Mouse (Mus musculus): ENCODE measurements around the gene Khk.

Khk gene

DNA sequence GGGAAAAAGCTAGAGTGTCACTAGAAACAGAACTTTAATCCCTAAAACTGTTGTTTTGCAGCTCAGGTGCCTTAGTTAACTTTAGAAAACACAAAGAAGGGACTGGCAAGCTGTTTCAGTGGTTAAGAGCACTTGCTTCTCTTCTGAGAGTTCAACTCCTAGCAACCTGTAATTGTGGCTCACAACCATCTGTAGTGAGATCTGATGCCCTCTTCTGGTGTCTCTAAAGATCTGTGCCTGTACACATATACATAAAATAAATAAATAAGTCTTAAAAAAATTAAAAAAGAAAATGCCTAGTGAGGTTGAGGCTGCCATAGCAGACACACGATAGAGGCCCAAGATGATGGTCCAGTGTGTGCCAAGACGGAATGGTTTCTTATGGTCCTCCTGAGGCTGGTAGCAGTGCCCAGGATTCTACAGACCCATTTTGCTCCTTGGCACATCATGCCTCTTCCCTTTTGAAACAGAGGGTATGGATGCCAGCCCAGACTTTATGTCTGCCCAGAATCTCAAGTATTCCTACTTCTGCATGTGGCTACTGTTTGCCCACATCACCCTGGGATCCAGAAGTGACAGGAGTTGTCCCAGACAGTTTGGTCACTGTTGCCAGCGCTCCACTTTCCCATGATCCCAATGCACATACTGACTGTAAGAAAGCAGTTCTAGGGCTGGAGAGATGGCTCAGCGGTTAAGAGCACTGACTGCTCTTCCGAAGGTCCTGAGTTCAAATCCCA, 13.7 kb downstream of the Khk start:
- DNase-seq (ENCODE audit: low spot score) = no peak

DNA sequence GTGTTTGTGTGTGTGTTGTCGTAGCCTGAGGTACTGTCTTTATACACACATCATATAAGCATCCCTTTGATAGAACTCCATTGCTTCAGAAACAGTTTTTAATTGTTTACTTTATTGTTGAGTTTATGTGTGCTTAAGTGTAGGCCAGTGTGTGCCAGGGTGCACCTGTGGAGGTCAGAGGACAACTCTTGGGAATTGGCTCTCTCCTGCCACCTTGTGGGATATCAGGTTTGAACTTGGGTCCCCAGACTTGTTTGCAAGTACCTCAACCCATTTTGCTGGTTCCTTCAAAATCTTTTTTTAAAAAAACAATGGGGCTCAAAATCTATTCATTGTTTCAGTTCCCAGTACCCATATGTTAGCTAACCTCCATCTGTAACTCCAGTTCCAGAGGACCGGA, 21.8 kb downstream of the Khk start:
- DNase-seq (ENCODE audit: low spot score) = no peak

GRCm38 (mm10) chr5:30944344-30944743, 23.1 kb downstream of the Khk start:
- no peak for DNase-seq (ENCODE audit: low spot score)

- DNase-seq (ENCODE audit: low spot score) = peak; percentile 78
Measured at GRCm38 (mm10) chr5:30944956-30945781, 23.9 kb downstream of the Khk start, which contains the start of gene Cgref1. Gene Cgref1, minus strand, starts transcription at chr5:30945591.

GRCm38 (mm10) chr5:30948620-30949019, 27.4 kb downstream of the Khk start:
- DNase-seq (ENCODE audit: low spot score) = peak; percentile 73

GRCm38 (mm10) chr5:30949654-30950326, 28.6 kb downstream of the Khk start:
- DNase-seq (ENCODE audit: low spot score) = peak; percentile 95

- DNase-seq (ENCODE audit: low spot score) = no peak
Measured at GRCm38 (mm10) chr5:30950451-30950850, 29.2 kb downstream of the Khk start.

DNA sequence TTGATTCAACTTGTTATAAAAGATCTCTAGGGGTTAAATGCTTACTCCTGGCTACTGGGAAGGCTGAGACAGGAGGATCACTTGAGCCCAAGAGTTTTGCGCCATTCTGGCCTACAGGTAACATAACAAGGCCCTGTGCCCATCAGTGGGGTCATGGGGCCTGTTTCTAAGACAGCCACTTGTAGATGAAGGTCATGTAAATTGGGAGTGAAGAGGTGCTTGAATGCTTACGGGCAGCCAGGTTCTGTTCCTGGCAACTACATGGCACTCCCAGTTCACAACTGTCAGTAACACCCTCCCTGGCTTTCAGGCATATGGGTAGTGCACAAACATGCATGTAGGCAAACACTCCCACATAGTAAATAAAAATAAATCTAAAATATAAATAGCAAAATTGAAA, 29.7 kb downstream of the Khk start:
- no peak for DNase-seq (ENCODE audit: low spot score)

GRCm38 (mm10) chr5:30951706-30952105, 30.5 kb downstream of the Khk start:
- no peak for DNase-seq (ENCODE audit: low spot score)

DNA sequence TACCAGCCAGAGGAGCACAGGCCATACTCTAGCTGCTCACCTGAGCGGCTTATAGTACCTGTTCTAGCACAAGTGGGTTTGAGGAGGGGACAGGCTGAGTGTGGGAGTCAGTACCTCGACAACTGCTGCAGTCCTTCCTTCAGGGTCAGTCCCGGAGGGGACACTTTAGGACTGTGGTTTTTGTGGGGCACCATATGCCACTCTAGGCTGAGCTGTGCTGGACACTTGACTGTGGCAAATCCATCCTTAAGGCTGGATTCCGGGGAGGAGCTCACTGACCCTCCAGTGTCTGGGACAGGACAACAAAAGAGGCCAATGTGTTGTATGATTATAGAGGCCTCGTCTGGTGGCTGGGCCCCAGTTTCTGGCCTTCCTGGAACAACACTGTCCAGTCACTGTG, 31.3 kb downstream of the Khk start:
- no peak for DNase-seq (ENCODE audit: low spot score)

DNA sequence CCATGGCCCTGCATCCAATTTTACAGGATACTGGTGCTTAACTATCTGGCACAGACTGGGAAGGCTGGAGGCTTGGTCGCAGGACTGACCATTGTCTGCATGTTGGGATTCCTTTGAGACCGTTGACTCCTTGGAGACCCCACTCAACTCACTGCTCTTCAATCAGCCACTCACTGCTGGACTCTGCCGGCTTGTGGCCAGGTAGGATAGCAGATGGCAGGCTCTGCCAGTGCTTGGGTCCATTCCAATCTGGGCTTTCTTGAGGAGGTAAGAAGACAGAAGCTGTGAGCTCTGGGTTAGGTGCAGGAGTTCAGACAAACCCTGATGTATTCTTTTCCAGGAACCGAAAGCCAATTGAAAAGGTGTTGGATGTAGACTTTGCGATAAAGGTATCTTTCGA, 32.8 kb downstream of the Khk start:
- no peak for DNase-seq (ENCODE audit: low spot score)

GRCm38 (mm10) chr5:30954556-30954955, 33.3 kb downstream of the Khk start:
- no peak for DNase-seq (ENCODE audit: low spot score)

DNA sequence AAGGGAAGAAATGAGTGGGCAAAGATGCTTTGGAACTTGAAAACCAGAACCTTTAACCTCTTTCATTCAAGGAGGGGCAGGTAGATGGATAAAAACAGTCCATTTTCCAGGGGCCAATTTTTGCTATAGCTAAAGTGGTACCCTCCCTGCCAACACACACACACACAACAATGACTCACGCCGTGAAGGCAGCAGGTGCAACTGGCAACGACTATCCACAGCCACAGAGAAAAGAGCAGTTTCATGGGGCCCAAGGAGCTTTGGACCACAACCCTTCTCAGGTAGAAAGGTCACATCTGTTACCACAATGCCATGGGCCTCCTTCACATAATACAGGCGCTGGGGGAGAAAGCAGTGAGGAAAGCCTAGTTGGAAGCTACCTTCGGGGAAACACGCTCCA, 34.5 kb downstream of the Khk start:
- DNase-seq (ENCODE audit: low spot score) = no peak

DNA sequence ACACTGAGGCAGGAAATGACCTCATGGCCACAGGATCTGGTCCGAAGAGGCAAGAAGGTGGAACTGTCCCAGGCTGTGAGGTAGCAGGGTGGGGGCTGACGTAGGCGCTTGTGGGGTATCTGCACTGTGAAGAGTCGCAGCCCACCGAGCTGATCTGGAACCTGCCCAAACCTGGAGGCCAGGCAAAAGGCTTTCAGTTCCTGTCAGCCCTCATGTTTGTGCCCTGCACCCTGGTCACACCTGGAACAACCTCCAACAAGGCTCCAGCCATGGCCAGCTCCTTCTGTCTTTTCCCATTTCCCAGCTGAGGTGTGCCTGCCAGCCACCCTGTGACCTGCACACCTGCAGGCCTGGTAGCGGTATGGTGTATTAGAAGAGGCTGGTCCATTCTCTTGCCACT, 36.7 kb downstream of the Khk start:
- no peak for DNase-seq (ENCODE audit: low spot score)

DNA sequence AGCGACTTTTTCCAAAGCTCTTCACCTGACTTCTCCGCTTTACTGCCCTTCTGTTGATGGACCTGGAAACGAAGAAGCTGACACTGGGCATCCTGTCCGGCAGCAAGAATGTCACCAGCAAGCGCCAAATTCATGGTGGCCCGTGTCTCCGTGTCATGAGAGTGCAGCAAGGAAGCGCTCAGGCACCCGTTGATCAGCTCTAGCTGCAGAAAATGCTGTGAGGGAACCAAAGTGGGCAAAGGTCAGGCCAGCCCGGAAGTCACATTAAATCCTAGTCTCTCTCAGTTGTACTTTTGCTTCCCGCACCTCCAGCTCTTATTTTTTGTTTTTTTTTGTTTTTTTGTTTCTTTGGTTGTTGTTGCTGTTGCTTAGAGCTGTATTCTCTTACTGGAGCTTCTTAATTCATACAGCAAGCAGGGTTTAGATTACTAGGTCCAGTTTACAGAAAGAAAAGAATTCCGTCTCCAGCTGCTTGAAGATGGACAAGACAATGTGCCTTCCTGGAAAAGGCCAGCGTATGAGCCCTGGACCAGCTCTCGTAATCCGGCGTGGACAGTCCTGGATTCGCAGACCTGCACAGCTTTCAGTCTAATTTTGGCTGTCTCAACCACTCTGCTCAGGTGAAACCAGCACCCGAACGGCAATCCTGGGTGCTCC, 38.1 kb downstream of the Khk start:
- peak; percentile 76 for DNase-seq (ENCODE audit: low spot score)

GRCm38 (mm10) chr5:30959966-30960501, 38.8 kb downstream of the Khk start, which contains the start of gene Preb:
Gene Preb, minus strand, starts transcription at chr5:30960361.
- peak; percentile 96 for DNase-seq (ENCODE audit: low spot score)

- DNase-seq (ENCODE audit: low spot score) = no peak
Measured at GRCm38 (mm10) chr5:30960814-30961213, 39.6 kb downstream of the Khk start.

DNA sequence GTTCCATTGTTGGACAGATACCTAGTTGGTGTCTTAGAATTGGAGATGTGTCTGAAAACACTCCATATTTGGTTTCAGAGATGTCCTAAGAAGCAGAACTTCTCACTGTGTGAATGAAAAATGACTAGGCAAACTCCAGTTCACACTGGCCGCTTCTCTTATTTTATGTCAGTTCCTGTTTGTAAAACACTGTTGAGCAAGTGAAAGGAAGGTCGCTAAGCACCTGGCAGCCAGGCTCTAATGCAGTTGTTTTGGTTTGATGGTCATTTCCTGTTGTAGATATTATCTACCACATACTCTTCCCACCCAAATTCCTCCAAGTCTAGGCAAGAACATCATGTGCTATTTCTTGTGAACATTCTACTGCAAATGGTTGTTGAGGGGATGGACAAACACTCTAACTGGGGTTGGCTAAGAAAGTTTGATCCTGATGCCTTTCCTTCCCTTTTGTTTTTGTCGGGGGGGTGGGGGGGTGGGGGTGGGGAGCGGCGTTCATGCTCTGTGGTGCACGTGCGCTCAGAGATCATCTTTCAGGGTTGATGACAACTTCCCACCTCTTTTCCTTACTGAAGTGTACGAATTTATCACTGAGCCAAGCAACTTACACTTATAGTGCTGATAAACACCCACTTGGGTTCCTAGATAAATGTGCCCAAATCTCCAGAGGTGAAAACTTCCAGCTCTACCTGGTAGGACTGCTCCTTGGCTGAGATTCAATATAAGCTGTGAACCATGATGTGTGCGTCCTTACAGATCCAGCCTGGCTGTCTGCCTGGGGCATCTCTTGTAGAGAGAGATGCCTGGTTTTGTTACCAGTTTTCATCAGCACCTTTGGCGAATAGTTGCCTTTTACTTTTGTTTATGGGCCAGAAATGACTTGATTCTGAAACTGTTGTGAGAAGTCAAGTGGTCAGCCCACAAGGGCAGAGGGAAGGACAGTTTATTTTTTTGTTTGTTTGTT, 40.6 kb downstream of the Khk start:
- no peak for DNase-seq (ENCODE audit: low spot score)

DNA sequence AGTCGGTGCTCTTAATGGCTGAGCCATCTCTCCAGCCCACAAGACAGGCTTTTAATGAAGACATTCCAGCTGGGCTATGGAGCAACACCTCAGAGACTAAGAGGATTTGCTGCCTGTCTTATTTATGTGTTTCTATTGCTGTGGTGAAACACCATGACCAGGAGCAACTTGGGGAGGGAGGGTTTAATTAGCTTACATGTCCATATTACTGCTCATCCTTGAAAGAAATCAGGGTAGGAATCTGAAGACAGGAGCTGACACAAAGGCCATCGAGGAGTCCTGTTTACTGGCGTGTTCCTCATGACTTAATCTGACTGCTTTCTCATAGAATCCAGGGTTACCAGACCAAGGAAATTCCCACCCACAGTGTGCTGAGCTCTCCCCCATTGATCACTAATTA, 42.7 kb downstream of the Khk start:
- no peak for DNase-seq (ENCODE audit: low spot score)

GRCm38 (mm10) chr5:30966189-30966588, 45.0 kb downstream of the Khk start:
- no peak for DNase-seq (ENCODE audit: low spot score)

- DNase-seq (ENCODE audit: low spot score) = no peak
Measured at GRCm38 (mm10) chr5:30968416-30968815, 47.2 kb downstream of the Khk start, which contains the start of gene Tcf23. Gene Tcf23, plus strand, starts transcription at chr5:30968662.

Measured in yolk sac, embryonic 10.5 days (tissue).